Mouse (Mus musculus) adrenal gland, postnatal 10 days (tissue): Measurements from ENCODE around the gene Cfap70. TPM values are rescaled to one million over a fixed set of nuclear protein-coding genes. Genes with fewer than 3 reads are reported as not detected.

Experiments used
- DNase-seq: peaks from one replicate; pipeline ENCODE4 v3.0.0; 2021; ENCODE audit warnings: mixed read lengths
- total RNA-seq, 2 experiments: library from RNA; stranded (reverse); gene quantifications; 2 replicates each; pipeline ENCODE4 v1.2.3; 2021

Gene Cfap70
- total RNA-seq, 2 experiments from 2014 or later = 1.9 to 2.7 TPM

- DNase-seq = no peak
Observed at GRCm38 (mm10) chr14:20423046-20423445, 29.0 kb downstream of the Cfap70 start.

- DNase-seq = peak; percentile 6
Observed at GRCm38 (mm10) chr14:20422257-20422656, 29.8 kb downstream of the Cfap70 start.

- DNase-seq = peak; percentile 58
Observed at GRCm38 (mm10) chr14:20400071-20400470, 52.0 kb downstream of the Cfap70 start.

GRCm38 (mm10) chr14:20398864-20399263, 53.2 kb downstream of the Cfap70 start:
- peak; percentile 68 for DNase-seq

GRCm38 (mm10) chr14:20397220-20397619, 54.8 kb downstream of the Cfap70 start:
- DNase-seq = peak; percentile 41

- peak; percentile 96 for DNase-seq
Observed at GRCm38 (mm10) chr14:20393205-20393913, 58.7 kb downstream of the Cfap70 start, which contains the start of gene Mrps16. Gene Mrps16 (minus strand): TSS chr14:20393634.

- DNase-seq = no peak
Observed at GRCm38 (mm10) chr14:20392326-20392725, 59.7 kb downstream of the Cfap70 start.

GRCm38 (mm10) chr14:20389446-20390079, 62.5 kb downstream of the Cfap70 start:
- no peak for DNase-seq

- DNase-seq = peak; percentile 98
Observed at GRCm38 (mm10) chr14:20388441-20389129, 63.4 kb downstream of the Cfap70 start, which contains the start of gene Dnajc9. Gene Dnajc9 (minus strand): TSS chr14:20388910.

- no peak for DNase-seq
Observed at GRCm38 (mm10) chr14:20379753-20380430, 72.1 kb downstream of the Cfap70 start.

GRCm38 (mm10) chr14:20379087-20379640, 72.9 kb downstream of the Cfap70 start:
- no peak for DNase-seq

- DNase-seq = peak; percentile 71
Observed at GRCm38 (mm10) chr14:20378313-20379061, 73.5 kb downstream of the Cfap70 start.

GRCm38 (mm10) chr14:20377112-20377521, 74.9 kb downstream of the Cfap70 start:
- DNase-seq = peak; percentile 64

GRCm38 (mm10) chr14:20371854-20372253, 80.2 kb downstream of the Cfap70 start:
- no peak for DNase-seq

- DNase-seq = no peak
Observed at GRCm38 (mm10) chr14:20370798-20371197, 81.2 kb downstream of the Cfap70 start.

- no peak for DNase-seq
Observed at GRCm38 (mm10) chr14:20368271-20368670, 83.8 kb downstream of the Cfap70 start.

GRCm38 (mm10) chr14:20363230-20363629, 88.8 kb downstream of the Cfap70 start:
- no peak for DNase-seq

- DNase-seq = peak; percentile 95
Observed at GRCm38 (mm10) chr14:20347991-20348541, 104.0 kb downstream of the Cfap70 start, which contains the start of the genes Ecd and Fam149b. Gene Ecd (minus strand): TSS chr14:20348121. Gene Fam149b (plus strand): TSS chr14:20348162.

- no peak for DNase-seq
Observed at GRCm38 (mm10) chr14:20347441-20347990, 104.5 kb downstream of the Cfap70 start.

- DNase-seq = no peak
Observed at GRCm38 (mm10) chr14:20345885-20346284, 106.1 kb downstream of the Cfap70 start.
